Mouse (Mus musculus) gastrocnemius, postnatal 10 days (tissue): ENCODE data around the gene Stag1. TPM values are rescaled to one million over a fixed set of nuclear protein-coding genes. Genes with fewer than 3 reads are reported as not detected.

Experiments used
- DNase-seq: peaks from one replicate; pipeline ENCODE4 v3.0.0; 2021; ENCODE audit warnings: mixed read lengths
- long read RNA-seq, 2 experiments: library from polyadenylated mRNA; stranded (forward); transcript quantifications; one replicate each; pipeline ENCODE4 v2.0.0; 2021
- total RNA-seq, 2 experiments: library from RNA; stranded (reverse); gene quantifications; 2 replicates each; pipeline ENCODE4 v1.2.3; 2021

The Stag1 gene
- 10 to 100 TPM; 33.5 to 43.0 TPM for total RNA-seq
- long read RNA-seq, experiment 1, full-length matches to known transcripts: 8 of 17 reads
- long read RNA-seq, experiment 1, partial matches to known transcripts: 3 of 17 reads
- long read RNA-seq, experiment 1, other reads (novel, unspliced or antisense): 6 of 17 reads
- long read RNA-seq, experiment 2, full-length matches to known transcripts: 3 of 5 reads
- long read RNA-seq, experiment 2, partial matches to known transcripts: 1 of 5 reads
- long read RNA-seq, experiment 2, other reads (novel, unspliced or antisense): 1 of 5 reads

GRCm38 (mm10) chr9:100597546-100597945 lies at the start of gene Stag1:
Gene Stag1 (plus strand): TSS chr9:100597798.
- DNase-seq: no peak

DNA sequence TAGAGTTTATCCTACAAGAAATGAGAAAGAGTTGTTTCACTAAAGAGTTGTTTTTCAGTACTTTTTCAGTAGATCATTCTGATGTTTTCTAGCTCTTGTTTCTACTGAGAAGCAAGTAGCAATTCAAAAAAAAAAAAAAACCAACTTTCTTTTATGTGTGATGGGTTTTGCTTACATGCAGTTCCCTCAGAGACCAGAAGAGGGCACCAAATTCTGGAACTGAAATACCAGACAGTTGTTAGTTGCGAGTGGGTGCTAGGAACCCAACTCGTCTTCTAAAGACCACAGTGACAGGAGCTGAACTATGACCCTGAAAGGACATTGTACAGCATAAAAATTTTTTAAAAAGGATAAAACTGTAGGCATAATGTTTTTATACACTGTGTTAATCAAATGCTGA lies 49.3 kb upstream of the Stag1 start:
- DNase-seq: no peak

DNA sequence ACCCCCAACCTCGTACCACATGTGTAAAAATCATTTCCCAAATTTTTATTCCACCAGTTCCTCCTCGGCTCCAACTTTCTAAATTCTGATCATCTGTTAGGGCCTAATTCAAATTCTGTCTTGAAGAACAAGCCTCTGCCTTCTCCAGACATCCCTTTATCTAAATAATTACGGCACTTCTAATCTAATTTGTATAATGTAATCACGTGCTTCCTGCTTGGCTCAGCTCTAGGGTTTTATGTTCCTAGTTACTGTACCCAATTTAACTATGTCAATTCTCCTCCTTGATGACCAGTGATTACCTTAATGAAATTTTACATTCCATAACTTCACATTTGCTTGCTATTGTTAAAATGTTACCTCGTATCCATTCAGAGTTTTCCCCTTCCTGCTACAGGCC lies 41.9 kb upstream of the Stag1 start:
- no peak for DNase-seq

- no peak for DNase-seq
Observed at GRCm38 (mm10) chr9:100558023-100558573, 39.5 kb upstream of the Stag1 start.

GRCm38 (mm10) chr9:100558991-100559390 lies 38.6 kb upstream of the Stag1 start:
- no peak for DNase-seq

DNA sequence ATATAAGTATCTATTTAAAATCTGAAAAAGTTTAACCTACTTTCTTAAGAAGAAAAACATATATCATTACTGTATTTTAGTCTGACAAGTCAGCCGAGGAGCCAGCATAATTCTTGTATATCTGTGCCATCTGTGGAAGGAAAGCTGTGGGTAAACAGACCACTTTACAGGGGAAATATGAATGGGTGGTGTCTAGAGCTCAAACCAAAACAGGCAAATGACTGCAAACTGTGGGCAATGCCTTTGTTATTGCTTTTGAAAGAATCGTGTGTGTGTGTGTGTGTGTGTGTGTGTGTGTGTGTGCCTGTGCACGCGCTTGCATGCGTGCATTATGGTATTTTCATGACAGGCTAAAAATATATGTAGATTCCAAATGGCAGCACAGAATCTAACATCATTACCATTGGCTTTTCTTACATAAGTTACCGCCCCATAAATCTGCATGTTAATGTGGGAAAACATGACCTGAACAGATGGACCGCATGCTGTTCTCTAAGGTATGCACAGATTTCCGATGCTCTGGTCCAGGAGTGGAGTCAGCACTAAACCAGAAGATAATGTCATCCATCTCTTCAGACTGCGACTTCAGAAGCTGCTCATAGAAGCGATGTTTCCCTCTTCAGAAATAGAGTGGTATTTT lies 37.2 kb upstream of the Stag1 start:
- no peak for DNase-seq

- peak; percentile 18 for DNase-seq
Observed at GRCm38 (mm10) chr9:100569798-100570625, 27.6 kb upstream of the Stag1 start.

DNA sequence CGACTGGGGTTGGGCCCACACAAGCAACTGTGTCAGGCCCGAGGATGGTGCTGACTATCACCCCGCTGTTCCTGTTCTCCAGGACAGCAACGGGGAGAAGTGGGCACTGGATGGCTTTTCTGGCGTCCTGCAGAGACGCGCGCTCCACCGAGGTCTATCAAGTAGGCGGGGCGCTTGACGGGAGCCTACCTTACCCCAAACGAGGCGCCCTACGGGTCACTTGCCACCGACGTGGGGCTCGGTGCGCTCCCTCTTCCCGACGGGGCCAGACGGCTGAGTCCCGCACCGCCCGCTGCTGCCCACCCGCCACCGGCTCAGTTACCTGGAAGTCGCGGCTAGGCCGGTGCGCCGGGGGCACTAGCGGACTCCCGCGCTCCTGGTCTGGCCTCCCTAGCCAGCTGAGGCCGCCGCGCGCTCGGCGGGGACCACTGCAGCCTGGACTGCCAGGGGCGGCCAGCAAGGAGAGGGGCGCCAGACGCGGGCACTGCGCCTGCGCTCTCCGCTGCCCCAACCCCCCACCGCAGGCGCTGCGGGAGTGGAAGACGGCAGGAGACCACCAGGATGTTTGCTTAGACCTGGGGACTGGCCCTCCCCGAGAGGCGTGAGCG lies 26.9 kb upstream of the Stag1 start, which contains the start of gene Slc35g2:
Gene Slc35g2 (minus strand): TSS at position 465 of the 608 bp plus-strand sequence.
- DNase-seq: peak; percentile 21

DNA sequence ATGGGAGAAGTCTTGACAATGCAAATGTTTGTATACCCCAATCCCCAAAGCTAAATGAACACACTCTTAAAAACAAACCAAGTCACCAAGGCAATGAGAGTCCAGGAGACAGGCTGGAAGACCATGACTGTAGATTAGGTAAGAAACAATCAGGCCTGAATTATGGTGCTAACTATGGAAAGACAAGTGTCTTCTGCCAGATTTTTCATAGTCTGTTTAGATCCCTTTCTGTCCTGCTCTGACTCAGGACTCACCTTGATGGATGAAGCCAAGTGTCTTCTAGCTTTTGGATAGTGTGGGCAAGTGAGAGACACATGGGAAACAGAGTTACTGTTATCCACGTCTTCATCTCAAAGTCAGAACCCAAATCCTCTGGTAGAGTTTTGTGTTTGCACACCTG lies 26.1 kb upstream of the Stag1 start:
- no peak for DNase-seq

DNA sequence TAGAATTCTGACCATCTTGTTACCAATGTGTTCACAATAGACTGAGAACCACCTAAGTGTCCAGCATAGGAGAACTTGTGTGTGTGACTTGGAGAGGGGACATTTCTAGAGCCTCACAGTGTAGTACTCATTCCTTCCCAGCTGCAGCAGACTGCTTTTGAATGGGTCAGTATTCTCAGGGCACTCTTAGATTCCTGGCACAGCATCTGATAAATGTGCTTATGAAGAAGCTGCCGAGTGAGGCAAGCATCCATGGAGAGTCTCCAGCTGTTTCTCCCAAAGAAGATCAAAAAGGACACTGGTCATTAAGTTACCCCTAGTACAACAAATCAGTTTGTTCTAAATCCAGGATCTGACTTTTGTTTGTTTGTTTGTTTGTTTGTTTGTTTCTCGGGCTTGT lies 24.3 kb upstream of the Stag1 start:
- DNase-seq: no peak

- no peak for DNase-seq
Observed at GRCm38 (mm10) chr9:100573942-100574341, 23.7 kb upstream of the Stag1 start.

- DNase-seq: no peak
Observed at GRCm38 (mm10) chr9:100580196-100580740, 17.3 kb upstream of the Stag1 start.

- peak; percentile 40 for DNase-seq
Observed at GRCm38 (mm10) chr9:100581543-100582492, 15.8 kb upstream of the Stag1 start.

GRCm38 (mm10) chr9:100582883-100583575 lies 14.6 kb upstream of the Stag1 start:
- no peak for DNase-seq

DNA sequence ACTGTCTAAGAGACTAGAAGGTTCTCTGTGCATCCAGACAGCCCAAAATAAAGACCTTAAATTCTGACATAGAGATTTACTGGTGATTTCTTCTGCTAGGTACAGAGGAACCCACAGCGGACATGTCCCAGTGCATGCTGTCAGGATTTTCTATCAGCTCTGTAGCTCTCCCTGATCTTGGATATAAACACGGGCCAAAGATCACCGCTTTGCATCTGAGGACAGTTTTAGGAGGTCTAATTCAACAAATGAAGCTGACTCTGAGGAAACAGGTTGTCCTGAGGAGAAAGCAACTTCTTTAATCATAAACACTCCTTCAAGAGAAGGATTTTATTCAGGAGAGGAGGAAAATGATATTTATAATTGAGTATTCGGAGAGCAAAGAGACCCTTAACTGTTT lies 13.6 kb upstream of the Stag1 start:
- no peak for DNase-seq

DNA sequence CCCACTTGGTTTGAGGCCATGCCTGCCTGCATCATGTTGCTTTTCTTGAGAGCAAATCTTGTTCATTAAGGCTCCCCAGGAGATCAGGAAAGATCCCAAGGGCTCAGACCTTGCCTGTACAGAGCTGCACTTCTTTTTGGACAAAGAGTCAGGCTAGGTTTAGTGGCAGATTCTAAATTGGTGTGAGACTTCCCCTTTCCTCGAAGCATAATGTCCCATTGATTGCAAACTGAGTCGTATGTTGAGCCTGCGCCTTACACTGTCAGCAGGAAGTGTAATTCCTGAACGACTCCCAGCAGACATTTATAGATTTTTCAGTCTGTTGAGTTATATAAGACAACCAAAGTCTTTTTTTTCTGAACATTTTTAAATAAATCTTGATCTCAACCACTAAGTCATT lies 7.1 kb upstream of the Stag1 start:
- DNase-seq: no peak

DNA sequence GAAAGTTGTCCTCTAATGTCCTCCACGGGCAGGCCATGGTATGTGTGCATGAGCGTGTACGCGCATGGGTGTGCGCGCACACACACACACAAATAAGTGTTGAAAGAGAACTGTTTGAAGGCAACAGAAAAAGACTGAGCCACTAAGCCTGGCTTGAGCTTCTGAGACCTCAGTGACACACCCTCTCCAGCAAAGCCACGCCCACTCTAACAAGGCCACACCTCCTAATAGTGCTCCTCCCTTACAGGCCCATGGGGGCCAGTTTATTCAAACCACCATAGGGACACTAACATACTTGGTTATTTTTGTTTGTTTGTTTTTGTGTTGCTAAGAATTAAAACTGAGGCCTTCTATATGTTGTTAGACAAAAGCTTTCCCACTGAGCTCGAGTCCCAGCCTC lies 1.3 kb upstream of the Stag1 start:
- DNase-seq: no peak

- DNase-seq: no peak
Observed at GRCm38 (mm10) chr9:100599761-100600328, 2.2 kb downstream of the Stag1 start.

GRCm38 (mm10) chr9:100602130-100602529 lies 4.5 kb downstream of the Stag1 start:
- DNase-seq: no peak

- no peak for DNase-seq
Observed at GRCm38 (mm10) chr9:100603156-100603555, 5.6 kb downstream of the Stag1 start.
